Mouse (Mus musculus) limb, embryonic 14.5 days (tissue): Measurements from ENCODE around the gene A830005F24Rik. TPM values are rescaled to one million over a fixed set of nuclear protein-coding genes. Genes with fewer than 3 reads are reported as not detected.
A peak's percentile ranks its signal among the peaks of the same experiment; 100 is the strongest.

Experiments used
- ATAC-seq: fragments of 200-750 bp; cut with Nextera tagmentation; 2 replicates; pipeline ENCODE4 v1.8.0; 2017; ENCODE audit warnings: low read depth, moderate number of reproducible peaks, moderate TSS enrichment; ENCODE audit not compliant: low FRiP score
- DNase-seq: peaks from one replicate; pipeline ENCODE4 v3.0.0-alpha.2; 2015; ENCODE audit warnings: low spot score
- H3K27ac ChIP-seq: fragments of 300-500 bp; sonication (generic); replicated peaks from 2 replicates; pipeline ENCODE4 v1.5.1; 2014; ENCODE audit warnings: low read depth, mild to moderate bottlenecking, low read length, moderate library complexity, mixed read lengths
- H3K27me3 ChIP-seq: fragments of 300-500 bp; sonication (generic); 2 replicates; pipeline ENCODE4 v1.6.1; 2014; ENCODE audit warnings: low read length, mixed read lengths; ENCODE audit not compliant: control insufficient read depth, insufficient read depth
- H3K36me3 ChIP-seq: fragments of 300-500 bp; sonication (generic); 2 replicates; pipeline ENCODE4 v1.6.1; 2014; ENCODE audit warnings: mild to moderate bottlenecking, low read length, moderate library complexity, mixed read lengths; ENCODE audit not compliant: control insufficient read depth, insufficient read depth
- H3K4me1 ChIP-seq: fragments of 300-500 bp; sonication (generic); 2 replicates; pipeline ENCODE4 v1.6.1; 2014; ENCODE audit warnings: antibody characterized with exemption, low read length, mixed read lengths; ENCODE audit not compliant: control insufficient read depth, insufficient read depth
- H3K4me2 ChIP-seq: fragments of 300-500 bp; sonication (generic); replicated peaks from 2 replicates; pipeline ENCODE4 v1.6.1; 2014; ENCODE audit warnings: low read depth, mild to moderate bottlenecking, low read length, moderate library complexity; ENCODE audit not compliant: severe bottlenecking
- H3K4me3 ChIP-seq: fragments of 300-500 bp; sonication (generic); replicated peaks from 2 replicates; pipeline ENCODE4 v1.5.1; 2014; ENCODE audit warnings: low read length
- H3K9ac ChIP-seq: fragments of 300-500 bp; sonication (generic); 2 replicates; pipeline ENCODE4 v1.6.1; 2014; ENCODE audit warnings: mild to moderate bottlenecking, low read depth, low read length, moderate library complexity; ENCODE audit not compliant: severe bottlenecking
- H3K9me3 ChIP-seq: fragments of 300-500 bp; sonication (generic); 2 replicates; pipeline ENCODE4 v1.6.1; 2016; ENCODE audit warnings: low read length; ENCODE audit not compliant: control insufficient read depth
- POLR2A ChIP-seq: fragments of 200-500 bp; IDR thresholded peaks from 2 replicates; pipeline ENCODE4 v1.8.0; 2012; ENCODE audit warnings: inconsistent platforms, mild to moderate bottlenecking, moderate library complexity, borderline replicate concordance; ENCODE audit not compliant: insufficient read depth, insufficient read length; ENCODE audit errors: extremely low read depth
- WGBS: fragments of 180-500 bp; shearing (Covaris S2); extraction: QIAGEN DNeasy Blood & Tissue Kit; methylation state at CpG from one replicate; pipeline ENCODE4 v1.1.7; 2014; 5-methylcytosine and 5-hydroxymethylcytosine counted together
- polyA plus RNA-seq, 2 experiments: library from polyadenylated mRNA; depleted of rRNA in 1 of 2; stranded (reverse) in 1 of 2; unstranded in 1 of 2; fragments of >200 nt; fragmentation: Nextera tagmentation in 1 of 2; extraction: Ambion mirVana in 1 of 2; gene quantifications; 2 replicates each; pipeline versions ENCODE4 v1.2.1 to v1.2.3; 2012 to 2014

Gene A830005F24Rik
- polyA plus RNA-seq (2012; rRNA removed) (0.26 and 1.6 TPM in 2 replicates), polyA plus RNA-seq (2014; fragmentation: Nextera tagmentation; extraction: Ambion mirVana) (1.2 and 1.8 TPM in 2 replicates)

DNA sequence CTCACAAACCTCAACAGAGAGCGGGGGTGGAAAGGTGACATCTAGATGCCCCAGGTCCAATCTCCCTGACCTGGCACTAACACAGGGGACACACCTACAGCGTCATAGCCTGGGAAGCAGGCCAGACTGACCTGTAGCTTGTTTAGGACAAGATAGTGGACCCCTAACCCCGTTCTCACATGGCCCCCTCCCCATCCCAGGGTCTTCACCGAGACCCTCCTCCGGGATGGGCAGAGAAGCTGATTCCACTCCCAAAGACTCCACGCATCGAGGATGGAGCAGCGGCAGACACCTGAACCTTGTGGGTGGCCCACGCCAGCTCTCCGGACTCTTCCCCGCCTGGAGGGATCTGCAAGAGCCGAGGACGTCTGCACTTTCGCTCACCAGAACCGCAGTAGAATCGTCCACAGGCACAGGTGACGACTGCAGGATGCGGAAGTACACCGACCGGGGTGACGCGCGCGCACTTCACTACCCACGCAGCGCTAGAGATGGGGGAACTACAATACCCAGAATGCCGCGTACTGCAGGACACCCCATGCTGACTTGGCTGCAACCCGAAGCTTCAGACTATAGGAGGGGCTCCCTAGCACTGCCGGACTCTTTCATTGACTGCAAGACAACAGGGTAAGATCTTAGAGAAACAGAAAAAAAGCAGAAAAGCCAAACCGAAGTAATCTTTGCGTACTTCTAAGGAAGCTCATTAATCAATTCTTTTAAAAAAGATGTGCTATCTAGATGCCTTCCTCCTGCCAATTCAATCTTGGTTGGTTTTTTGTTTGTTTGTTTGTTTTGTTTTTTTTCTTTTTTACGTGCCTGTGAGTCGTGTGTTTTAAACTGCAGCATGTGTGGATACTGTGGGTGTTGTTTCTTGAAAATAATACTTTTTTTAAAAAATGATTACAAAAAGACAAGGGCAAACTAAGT lies at the start of gene A830005F24Rik, which contains the start of gene Zfp169:
Gene A830005F24Rik, plus strand, starts transcription at position 568 of the 927 bp plus-strand sequence.
Gene Zfp169, minus strand, starts transcription at position 449 of the 927 bp plus-strand sequence.
- H3K9me3 ChIP-seq: no peaks in the 10 kb centered on the region
- ATAC-seq (peak; percentile 99), DNase-seq (peak; percentile 94)
- 1% methylated on average over 34 of the region's 34 CpGs for WGBS
- peak within 1 kb of the TSS; percentile 75 for H3K4me3 ChIP-seq
- H3K36me3 ChIP-seq: no peaks in the 10 kb centered on the region
- 0 out of 2 replicates have a peak, but pooled peaks have one; percentile 26 for TF ChIP-seq POLR2A
- H3K4me1 ChIP-seq: peaks cover 4% of the 10 kb centered on the region; the same call in 1 of the 2 replicates
- no peak within 1 kb of the TSS for H3K27ac ChIP-seq
- peak within 1 kb of the TSS; percentile 74 for H3K9ac ChIP-seq
- no peaks in the 10 kb centered on the region for H3K27me3 ChIP-seq
- H3K4me2 ChIP-seq: peak within 1 kb of the TSS; percentile 88

DNA sequence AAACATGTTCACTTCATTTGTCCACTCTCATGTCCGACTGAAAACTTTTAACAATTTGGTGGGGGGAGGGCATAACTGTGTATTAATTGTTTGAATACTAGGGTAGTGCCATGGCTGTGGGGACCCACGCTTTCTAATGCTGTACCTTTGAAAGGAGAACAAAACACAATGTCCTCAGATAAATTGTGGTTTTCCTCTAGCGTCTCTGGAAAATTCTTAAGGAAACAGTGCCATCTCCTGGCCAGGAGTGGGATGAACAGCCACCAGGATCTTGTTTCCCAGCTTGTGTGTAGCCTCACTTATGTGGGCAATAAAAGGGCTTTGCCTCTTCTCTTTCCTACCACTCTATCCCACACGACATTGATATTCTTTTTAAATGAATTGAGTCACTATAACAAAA lies 49.2 kb upstream of the A830005F24Rik start:
- peak; percentile 26; the same call in 1 of the 2 replicates for ATAC-seq
- Histone ChIP-seq H3K4me2 (no peak overlapping the region), H3K27ac (no peak overlapping the region), H3K4me1 (no peaks in the 10 kb centered on the region), H3K27me3 (no peaks in the 10 kb centered on the region), H3K9me3 (no peaks in the 10 kb centered on the region), H3K4me3 (no peak overlapping the region), H3K36me3 (no peaks in the 10 kb centered on the region), H3K9ac (no peak overlapping the region)
- TF ChIP-seq POLR2A: no peak
- 16% methylated on average over 4 of the region's 4 CpGs for WGBS
- peak; percentile 81 for DNase-seq

DNA sequence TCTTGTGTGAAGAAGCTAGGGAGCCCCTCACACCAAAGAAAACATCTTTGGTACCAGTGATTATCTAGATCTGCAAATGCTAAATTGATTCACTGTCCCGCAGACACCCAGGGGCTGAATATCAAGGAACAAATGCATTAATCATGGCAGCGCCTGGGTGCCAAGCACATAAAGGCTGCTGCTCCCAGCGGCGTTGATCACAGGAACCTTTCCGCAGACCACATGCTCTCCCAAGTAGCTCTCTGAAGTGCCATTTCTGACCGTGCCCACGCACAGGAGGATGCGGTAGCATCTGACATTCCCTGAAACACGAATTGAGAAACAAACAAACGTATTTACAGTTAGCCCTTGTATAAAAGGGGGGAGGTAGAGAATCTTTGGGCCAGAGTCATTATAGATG lies 47.2 kb upstream of the A830005F24Rik start:
- Histone ChIP-seq H3K27me3 (no peaks in the 10 kb centered on the region), H3K4me1 (no peaks in the 10 kb centered on the region), H3K9me3 (no peaks in the 10 kb centered on the region), H3K9ac (no peak overlapping the region), H3K4me2 (no peak overlapping the region), H3K36me3 (no peaks in the 10 kb centered on the region), H3K27ac (no peak overlapping the region), H3K4me3 (no peak overlapping the region)
- 53% methylated on average over 10 of the region's 10 CpGs for WGBS
- ATAC-seq (no peak), DNase-seq (no peak)
- TF ChIP-seq POLR2A: no peak

GRCm38 (mm10) chr13:48468656-48469180 lies 44.7 kb upstream of the A830005F24Rik start:
- 72% methylated on average over 15 of the region's 15 CpGs for WGBS
- TF ChIP-seq POLR2A: no peak
- Histone ChIP-seq H3K4me2 (no peak overlapping the region), H3K4me3 (no peak overlapping the region), H3K9me3 (no peaks in the 10 kb centered on the region), H3K4me1 (no peaks in the 10 kb centered on the region), H3K9ac (no peak overlapping the region), H3K27me3 (no peaks in the 10 kb centered on the region), H3K27ac (no peak overlapping the region), H3K36me3 (no peaks in the 10 kb centered on the region)
- no peak for DNase-seq
- ATAC-seq: no peak

DNA sequence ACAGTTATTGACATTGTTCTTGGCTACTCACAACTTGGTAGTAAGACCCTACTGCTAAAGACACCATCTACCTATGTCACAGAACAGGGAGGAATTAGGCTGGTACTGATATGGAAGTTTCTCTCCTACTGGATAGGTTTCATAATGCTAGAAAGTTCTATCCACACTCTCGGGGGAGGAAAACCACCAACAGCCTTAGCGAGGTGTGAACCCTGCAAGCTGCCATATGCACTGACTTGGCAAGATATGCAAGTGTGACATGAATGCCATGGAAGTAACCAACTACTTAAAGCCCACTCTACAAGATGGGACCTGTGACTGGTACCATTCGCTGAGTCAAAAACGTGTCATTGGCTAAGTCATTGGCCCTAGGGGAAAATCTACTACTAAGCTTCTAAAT lies 29.8 kb upstream of the A830005F24Rik start:
- Histone ChIP-seq H3K36me3 (peaks cover 15% of the 10 kb centered on the region; the same call in 1 of the 2 replicates), H3K4me1 (no peaks in the 10 kb centered on the region), H3K4me3 (no peak overlapping the region), H3K9me3 (no peaks in the 10 kb centered on the region), H3K27ac (no peak overlapping the region), H3K9ac (no peak overlapping the region), H3K4me2 (no peak overlapping the region), H3K27me3 (no peaks in the 10 kb centered on the region)
- TF ChIP-seq POLR2A: no peak
- ATAC-seq (no peak), DNase-seq (no peak)
- 91% methylated on average over 4 of the region's 4 CpGs for WGBS
